Mouse (Mus musculus) hindbrain, embryonic 15.5 days (tissue): ENCODE measurements around the gene Ccdc189. TPM values are rescaled to one million over a fixed set of nuclear protein-coding genes. Genes with fewer than 3 reads are reported as not detected.
A peak's percentile ranks its signal among the peaks of the same experiment; 100 is the strongest.
"Not testable (repeated sequence)": the region's sequence is repeated elsewhere in the genome, so short reads cannot be mapped to it uniquely, and the experiment has no call there.

Experiments used
- ATAC-seq: fragments of 200-750 bp; cut with Nextera tagmentation; 2 replicates; pipeline ENCODE4 v1.8.0; 2017; ENCODE audit warnings: low read depth, moderate number of reproducible peaks, moderate TSS enrichment; ENCODE audit not compliant: low FRiP score
- H3K27ac ChIP-seq: fragments of 300-500 bp; sonication (generic); replicated peaks from 2 replicates; pipeline ENCODE4 v1.5.1; 2015; ENCODE audit warnings: mild to moderate bottlenecking, inconsistent platforms
- H3K27me3 ChIP-seq: fragments of 300-500 bp; sonication (generic); 2 replicates; pipeline ENCODE4 v1.6.1; 2015; ENCODE audit warnings: control low read depth, inconsistent platforms
- H3K36me3 ChIP-seq: fragments of 300-500 bp; sonication (generic); 2 replicates; pipeline ENCODE4 v1.6.1; 2015; ENCODE audit warnings: control low read depth, inconsistent platforms
- H3K4me1 ChIP-seq: fragments of 300-500 bp; sonication (generic); replicated peaks from 2 replicates; pipeline ENCODE4 v1.6.1; 2015; ENCODE audit warnings: control low read depth, inconsistent platforms
- H3K4me2 ChIP-seq: fragments of 300-500 bp; sonication (generic); 2 replicates; pipeline ENCODE4 v1.6.1; 2015; ENCODE audit warnings: moderate library complexity, mild to moderate bottlenecking, inconsistent platforms
- H3K4me3 ChIP-seq: fragments of 300-500 bp; sonication (generic); 2 replicates; pipeline ENCODE4 v1.5.1; 2015; ENCODE audit warnings: mild to moderate bottlenecking, inconsistent platforms
- H3K9ac ChIP-seq: fragments of 300-500 bp; sonication (generic); 2 replicates; pipeline ENCODE4 v1.6.1; 2015; ENCODE audit warnings: inconsistent platforms
- H3K9me3 ChIP-seq: fragments of 300-500 bp; sonication (generic); 2 replicates; pipeline ENCODE4 v1.6.1; 2016; ENCODE audit warnings: control low read depth, inconsistent platforms
- WGBS: fragments of 180-500 bp; shearing (Covaris S2); methylation state at CpG from one replicate; pipeline ENCODE4 v1.1.7; 2015; 5-methylcytosine and 5-hydroxymethylcytosine counted together
- polyA plus RNA-seq: library from polyadenylated mRNA; unstranded; fragments of >200 nt; fragmentation: Nextera tagmentation; extraction: Ambion mirVana; gene quantifications from 2 replicates; pipeline ENCODE4 v1.2.1, GENCODE M21; 2015

Gene Ccdc189
- polyA plus RNA-seq: 10.1 and 12.2 TPM in 2 replicates

DNA sequence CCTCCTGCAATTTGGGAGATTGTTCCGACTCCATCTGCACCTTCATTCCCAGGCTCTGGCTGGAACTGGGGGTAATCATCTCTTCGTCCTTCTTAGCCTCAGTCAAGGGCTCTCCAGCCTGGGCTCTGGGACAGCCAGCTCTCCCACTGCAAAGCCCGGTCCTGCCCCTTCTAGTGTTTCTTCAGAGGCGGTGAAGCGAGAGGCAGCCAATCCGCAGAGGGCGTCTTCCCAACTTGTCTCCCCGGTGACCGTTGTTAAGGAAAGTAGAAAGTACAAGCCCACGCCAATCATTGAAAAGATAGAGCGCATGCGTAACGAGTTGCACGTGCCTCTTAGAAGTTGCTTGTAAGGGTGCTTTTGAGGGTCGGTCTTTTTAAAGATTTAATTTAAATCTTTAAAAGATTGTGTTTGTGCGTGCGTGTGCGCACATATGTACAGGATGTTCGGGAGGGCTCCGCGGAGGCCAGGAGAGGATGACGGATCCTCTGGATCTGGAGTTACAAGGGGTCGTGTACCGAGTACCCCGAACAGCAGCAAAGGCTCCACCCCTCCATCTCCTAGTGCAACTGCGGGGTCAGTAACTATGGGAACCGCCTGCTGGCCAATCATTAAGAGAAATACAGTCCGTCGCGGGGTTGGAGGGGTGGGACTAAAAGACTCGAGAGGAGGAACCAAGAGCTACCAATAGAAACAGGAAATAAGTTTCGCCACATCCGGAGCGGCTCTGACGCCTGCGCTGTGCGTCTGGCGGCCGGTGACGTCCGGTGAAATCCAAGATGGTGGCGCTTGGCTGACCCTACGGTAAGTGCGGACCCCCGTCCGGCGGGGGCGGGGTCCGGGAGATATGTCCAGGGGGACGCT lies at the start of gene Ccdc189, which contains the start of gene Rnf40:
Ccdc189 (minus strand) TSS at position 585 of the 861 bp plus-strand sequence.
Rnf40 (plus strand) TSS at position 757 of the 861 bp plus-strand sequence.
- Histone ChIP-seq H3K4me1 (peaks cover 20% of the 10 kb centered on the region), H3K4me3 (peak within 1 kb of the TSS; percentile 84), H3K27me3 (no peaks in the 10 kb centered on the region), H3K36me3 (peaks cover 39% of the 10 kb centered on the region), H3K4me2 (peak within 1 kb of the TSS; percentile 94), H3K9ac (peak within 1 kb of the TSS; percentile 81), H3K9me3 (no peaks in the 10 kb centered on the region), H3K27ac (peak within 1 kb of the TSS; percentile 81)
- WGBS: under 1% methylated on average over 50 of the region's 50 CpGs
- peak; percentile 97 for ATAC-seq

- H3K4me1 ChIP-seq: peaks cover 12% of the 10 kb centered on the region
- peak overlapping the region; percentile 80 for H3K4me2 ChIP-seq
- H3K4me3 ChIP-seq: peak overlapping the region; percentile 53
- peak overlapping the region; percentile 64 for H3K9ac ChIP-seq
- H3K36me3 ChIP-seq: no peaks in the 10 kb centered on the region
- peak overlapping the region; percentile 25; the same call in 1 of the 2 replicates for H3K27ac ChIP-seq
- ATAC-seq: peak; percentile 81; the same call in 1 of the 2 replicates
- no peaks in the 10 kb centered on the region for H3K9me3 ChIP-seq
- WGBS: under 1% methylated on average over 27 of the region's 27 CpGs
- H3K27me3 ChIP-seq: no peaks in the 10 kb centered on the region
These were observed 48.6 kb upstream of the Ccdc189 start for GRCm38 (mm10) chr7:127636963-127637362.

DNA sequence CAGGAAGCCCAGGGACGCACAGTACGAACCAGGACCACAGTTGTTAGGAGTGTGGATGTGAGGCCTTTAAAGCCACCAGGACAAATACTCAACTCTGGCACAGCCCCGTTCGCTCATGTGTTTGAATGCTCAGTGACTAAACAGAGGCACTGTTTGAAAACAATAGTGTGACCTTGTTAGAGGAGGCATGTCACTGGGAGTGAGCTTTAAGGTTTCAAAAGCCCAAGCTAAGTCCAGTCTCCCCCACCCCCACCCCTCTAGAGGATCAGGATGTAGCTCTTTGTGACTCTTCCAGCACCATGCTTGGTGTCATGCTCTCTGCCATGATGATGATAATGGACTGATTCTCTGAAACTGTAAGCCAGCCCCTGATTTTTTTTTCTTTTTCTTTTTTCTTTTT lies 43.0 kb upstream of the Ccdc189 start:
- ATAC-seq: no peak
- H3K27ac ChIP-seq: no peak overlapping the region
- 63% methylated on average over 4 of the region's 4 CpGs for WGBS
- no peaks in the 10 kb centered on the region for H3K9me3 ChIP-seq
- no peak overlapping the region for H3K9ac ChIP-seq
- H3K27me3 ChIP-seq: no peaks in the 10 kb centered on the region
- H3K4me3 ChIP-seq: no peak overlapping the region
- H3K36me3 ChIP-seq: no peaks in the 10 kb centered on the region
- H3K4me1 ChIP-seq: peaks cover 2% of the 10 kb centered on the region; the same call in 1 of the 2 replicates
- no peak overlapping the region for H3K4me2 ChIP-seq

- no peak overlapping the region for H3K27ac ChIP-seq
- no peaks in the 10 kb centered on the region for H3K4me1 ChIP-seq
- ATAC-seq: no peak
- no peak overlapping the region for H3K9ac ChIP-seq
- no peak overlapping the region for H3K4me2 ChIP-seq
- H3K27me3 ChIP-seq: no peaks in the 10 kb centered on the region
- 86% methylated on average over 5 of the region's 5 CpGs for WGBS
- no peaks in the 10 kb centered on the region for H3K36me3 ChIP-seq
- no peak overlapping the region for H3K4me3 ChIP-seq
- H3K9me3 ChIP-seq: no peaks in the 10 kb centered on the region
These were observed 40.3 kb upstream of the Ccdc189 start for GRCm38 (mm10) chr7:127628646-127629045.

GRCm38 (mm10) chr7:127626471-127626870 lies 38.1 kb upstream of the Ccdc189 start:
- Histone ChIP-seq H3K4me2 (no peak overlapping the region), H3K36me3 (no peaks in the 10 kb centered on the region), H3K27ac (no peak overlapping the region), H3K4me1 (no peaks in the 10 kb centered on the region), H3K9me3 (no peaks in the 10 kb centered on the region), H3K9ac (no peak overlapping the region), H3K27me3 (no peaks in the 10 kb centered on the region), H3K4me3 (no peak overlapping the region)
- 89% methylated on average over 4 of the region's 4 CpGs for WGBS
- no peak for ATAC-seq

DNA sequence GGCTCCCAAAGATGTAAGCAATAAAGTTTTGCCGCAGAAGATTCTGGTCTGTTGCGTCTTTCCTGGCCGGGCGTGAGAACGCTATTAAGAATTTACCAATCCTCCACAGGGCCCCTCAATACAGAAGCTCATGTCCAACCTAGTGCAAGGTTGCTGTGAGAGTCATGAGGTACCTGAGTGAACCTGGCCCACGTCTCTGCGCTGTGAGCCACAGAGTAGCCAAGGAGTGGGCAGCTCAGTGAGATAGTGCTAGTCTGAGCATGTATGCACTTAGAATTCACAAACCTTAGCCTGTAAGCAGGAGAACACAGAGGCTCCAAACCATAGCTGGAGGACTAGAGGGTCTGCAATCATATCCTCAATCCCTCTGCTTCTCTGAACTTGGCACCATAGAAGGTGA lies 37.6 kb upstream of the Ccdc189 start:
- H3K4me1 ChIP-seq: no peaks in the 10 kb centered on the region
- 99% methylated on average over 7 of the region's 7 CpGs for WGBS

GRCm38 (mm10) chr7:127618402-127618801 lies 30.0 kb upstream of the Ccdc189 start:
- H3K4me2 ChIP-seq, H3K27ac ChIP-seq, H3K4me3 ChIP-seq, ATAC-seq, H3K36me3 ChIP-seq, H3K9ac ChIP-seq, H3K9me3 ChIP-seq, H3K27me3 ChIP-seq: not testable (repeated sequence)
- H3K4me1 ChIP-seq: peaks cover 31% of the 10 kb centered on the region
- WGBS: 90% methylated on average over 7 of the region's 8 CpGs

More for the DNA sequence above, 37.6 kb upstream of the Ccdc189 start:
- H3K9me3 ChIP-seq: no peaks in the 10 kb centered on the region
- H3K27ac ChIP-seq: no peak overlapping the region
- no peak for ATAC-seq
- no peaks in the 10 kb centered on the region for H3K36me3 ChIP-seq
- no peaks in the 10 kb centered on the region for H3K27me3 ChIP-seq
- no peak overlapping the region for H3K9ac ChIP-seq
- H3K4me2 ChIP-seq: no peak overlapping the region
- no peak overlapping the region for H3K4me3 ChIP-seq

- Histone ChIP-seq H3K27ac (no peak overlapping the region), H3K4me3 (no peak overlapping the region), H3K4me2 (no peak overlapping the region), H3K4me1 (peaks cover 34% of the 10 kb centered on the region), H3K9me3 (no peaks in the 10 kb centered on the region), H3K36me3 (no peaks in the 10 kb centered on the region), H3K9ac (no peak overlapping the region), H3K27me3 (no peaks in the 10 kb centered on the region)
- WGBS: 20% methylated on average over 2 of the region's 2 CpGs
- ATAC-seq: no peak
These were observed 29.6 kb upstream of the Ccdc189 start for GRCm38 (mm10) chr7:127617962-127618361.

GRCm38 (mm10) chr7:127616881-127617280 lies 28.5 kb upstream of the Ccdc189 start:
- WGBS: 85% methylated on average over 1 of the region's 1 CpGs
- Histone ChIP-seq H3K4me2 (no peak overlapping the region), H3K4me1 (peaks cover 34% of the 10 kb centered on the region), H3K4me3 (no peak overlapping the region), H3K27ac (no peak overlapping the region), H3K36me3 (peaks cover 7% of the 10 kb centered on the region), H3K27me3 (no peaks in the 10 kb centered on the region), H3K9me3 (no peaks in the 10 kb centered on the region), H3K9ac (0 out of 2 replicates have a peak overlapping the region, but pooled peaks have one; percentile 10)
- no peak for ATAC-seq

DNA sequence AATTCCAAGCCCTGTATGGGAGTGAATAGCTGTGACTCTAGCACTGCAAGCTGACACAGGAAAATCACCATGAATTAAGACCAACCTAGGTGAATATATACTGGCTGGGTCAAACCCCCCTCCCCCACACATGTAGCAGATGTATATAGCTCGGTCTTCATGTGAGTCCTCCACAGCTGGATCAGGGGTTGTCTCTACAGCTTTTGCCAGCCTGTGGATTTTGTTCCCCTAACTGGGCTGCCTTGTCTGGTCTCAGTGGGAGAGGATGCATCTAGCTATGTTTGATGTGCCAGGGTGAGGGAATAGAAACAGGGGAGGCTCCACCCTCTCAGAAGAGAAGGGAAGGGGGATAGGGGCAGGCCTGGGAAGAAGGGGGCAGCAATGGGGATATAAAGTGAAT lies 27.9 kb upstream of the Ccdc189 start:
- H3K4me2 ChIP-seq: peak overlapping the region; percentile 71
- peak overlapping the region; percentile 10; the same call in 1 of the 2 replicates for H3K9ac ChIP-seq
- ATAC-seq: no peak

DNA sequence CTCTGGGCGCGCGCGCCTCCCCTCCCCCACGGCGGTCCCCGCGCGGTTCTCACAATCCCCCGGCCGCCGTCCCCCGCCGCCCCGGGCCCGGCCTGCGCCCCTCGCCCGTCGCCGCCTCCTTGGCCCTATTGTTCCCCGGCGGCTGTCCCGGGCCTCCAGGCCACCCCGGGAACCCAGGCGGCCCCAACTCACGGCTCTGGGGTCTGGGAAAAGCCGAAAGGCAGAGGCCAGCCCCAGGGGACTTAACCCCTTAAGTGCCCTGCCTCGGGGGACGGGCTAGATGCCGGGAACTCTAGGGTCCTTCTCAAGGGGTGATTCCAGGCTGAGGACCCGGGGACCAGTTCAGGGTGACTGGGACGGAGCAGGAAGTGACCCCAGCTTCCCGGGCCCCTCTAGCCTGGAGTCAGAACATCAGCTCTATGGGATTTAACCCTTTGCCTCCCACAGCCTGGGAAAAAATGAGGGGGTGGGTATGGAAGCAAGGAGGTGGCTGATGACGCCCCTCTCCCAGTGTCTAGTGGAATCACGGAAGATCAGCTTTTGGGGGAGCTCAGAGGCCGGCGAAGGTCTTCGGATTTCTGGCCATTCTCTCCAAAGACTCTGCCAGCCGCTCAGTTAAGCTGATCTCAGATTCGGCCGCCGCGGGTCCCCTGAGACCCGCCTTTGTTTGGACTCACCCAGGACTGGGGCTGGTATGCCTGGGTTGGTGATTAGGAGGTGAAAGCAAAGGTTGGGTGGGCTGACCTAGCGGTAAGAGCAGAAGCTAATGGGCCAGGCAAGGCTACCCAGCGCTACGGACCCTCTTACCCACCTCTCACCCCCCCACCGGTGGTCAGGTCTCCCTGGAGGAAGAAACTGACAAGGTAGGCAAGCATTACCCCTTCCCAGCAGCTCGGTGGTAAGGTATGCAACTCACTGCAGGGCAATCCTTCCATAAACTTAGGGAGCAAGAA lies 26.8 kb upstream of the Ccdc189 start, which contains the start of gene Zfp629:
Zfp629 (minus strand) TSS at position 907 of the 953 bp plus-strand sequence.
- peak within 1 kb of the TSS; percentile 99 for H3K4me3 ChIP-seq
- peaks cover 34% of the 10 kb centered on the region for H3K4me1 ChIP-seq
- H3K9me3 ChIP-seq: no peaks in the 10 kb centered on the region
- H3K27ac ChIP-seq: peak within 1 kb of the TSS; percentile 89
- H3K9ac ChIP-seq: peak within 1 kb of the TSS; percentile 89
- H3K4me2 ChIP-seq: peak within 1 kb of the TSS; percentile 71
- H3K27me3 ChIP-seq: no peaks in the 10 kb centered on the region
- H3K36me3 ChIP-seq: peaks cover 24% of the 10 kb centered on the region
- WGBS: under 1% methylated on average over 37 of the region's 50 CpGs
- peak; percentile 94 for ATAC-seq

More for the DNA sequence above, 27.9 kb upstream of the Ccdc189 start:
- Histone ChIP-seq H3K27ac (no peak overlapping the region; the same call in 1 of the 2 replicates), H3K27me3 (no peaks in the 10 kb centered on the region), H3K4me1 (peaks cover 34% of the 10 kb centered on the region), H3K9me3 (no peaks in the 10 kb centered on the region), H3K4me3 (peak overlapping the region; percentile 99), H3K36me3 (peaks cover 13% of the 10 kb centered on the region)
- WGBS: 61% methylated on average over 1 of the region's 1 CpGs
